Mouse (Mus musculus): ENCODE data around the gene Olfr1053. TPM values are rescaled to one million over a fixed set of nuclear protein-coding genes. Genes with fewer than 3 reads are reported as not detected.
"Not testable (repeated sequence)": the region's sequence is repeated elsewhere in the genome, so short reads cannot be mapped to it uniquely, and the experiment has no call there.

The Olfr1053 gene
- total RNA-seq (2015; ENCODE audit: low replicate concordance) (not detected in 2 replicates), total RNA-seq (2017; ENCODE audit: low replicate concordance) (not detected in 2 replicates)

DNA sequence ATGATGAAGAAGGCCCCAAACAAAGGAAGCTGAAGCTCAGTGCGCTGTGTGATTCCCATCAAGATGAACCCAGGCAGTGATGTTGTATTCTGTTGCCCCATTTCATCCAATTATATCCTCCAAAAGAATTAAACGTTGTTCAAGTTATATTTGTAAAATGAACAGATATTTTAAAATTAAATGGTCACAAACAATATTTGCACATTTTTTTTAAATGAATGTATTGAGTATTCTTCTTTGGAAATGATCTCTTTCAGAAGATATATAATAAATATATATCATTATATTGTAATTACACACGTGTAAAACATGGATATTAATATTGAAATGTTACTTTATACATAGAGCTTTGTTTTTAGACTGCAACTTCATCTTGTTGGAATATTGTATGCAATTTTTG, at the start of gene Olfr1053:
TSS of gene Olfr1053 (minus strand) at position 101 of the 400 bp plus-strand sequence.
- no peak for ATAC-seq (replicated peaks; ENCODE audit: low FRiP score, poor library complexity, severe bottlenecking)

GRCm38 (mm10) chr2:86362369-86362768, 47.3 kb upstream of the Olfr1053 start, which contains the start of gene Olfr1056:
TSS of gene Olfr1056 (minus strand) at chr2:86362469.
- no peak for ATAC-seq (replicated peaks; ENCODE audit: low FRiP score, poor library complexity, severe bottlenecking)

- not testable (repeated sequence) for ATAC-seq (replicated peaks; ENCODE audit: low FRiP score, poor library complexity, severe bottlenecking)
Measured at GRCm38 (mm10) chr2:86351751-86352150, 36.7 kb upstream of the Olfr1053 start.

DNA sequence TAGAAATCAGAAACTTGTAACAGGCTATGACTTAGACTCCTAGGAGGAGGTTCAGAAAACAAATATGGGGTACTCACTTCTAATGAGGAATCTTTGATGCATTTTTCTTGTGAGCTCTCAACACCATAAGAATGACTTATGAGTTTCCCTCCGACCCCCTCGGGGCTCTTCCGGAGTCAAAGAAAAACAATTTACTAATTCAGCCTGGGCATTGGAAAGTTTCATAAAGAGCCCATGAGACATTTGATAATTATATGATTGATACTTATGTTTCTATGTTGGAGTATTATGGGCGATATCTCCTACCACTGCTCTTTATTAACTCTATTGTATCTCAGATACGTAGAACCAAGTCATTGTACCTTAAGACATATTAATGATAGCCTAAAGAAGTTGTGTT, 35.1 kb upstream of the Olfr1053 start, which contains the start of gene Olfr1055:
TSS of gene Olfr1055 (minus strand) at position 101 of the 400 bp plus-strand sequence.
- ATAC-seq (replicated peaks; ENCODE audit: low FRiP score, poor library complexity, severe bottlenecking) = no peak

DNA sequence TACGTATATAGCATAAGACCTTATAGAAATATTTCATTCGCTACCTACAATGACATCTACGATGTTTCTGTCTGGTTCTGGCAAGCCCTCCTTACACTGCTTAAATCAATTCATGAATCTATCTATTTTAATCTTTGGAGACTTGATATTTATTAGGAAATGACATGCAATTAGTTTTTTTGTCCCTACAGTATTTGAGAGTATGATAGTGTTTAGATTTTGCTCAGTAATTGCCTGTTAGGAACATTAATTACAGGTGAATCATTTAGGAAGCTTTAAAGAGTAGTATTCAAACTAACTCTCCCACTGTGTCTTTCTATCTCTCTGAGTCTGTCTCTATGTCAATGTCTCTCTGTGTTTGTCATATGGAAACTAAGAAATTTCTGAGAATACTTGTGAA, 20.2 kb upstream of the Olfr1053 start, which contains the start of gene Olfr1054:
TSS of gene Olfr1054 (minus strand) at position 101 of the 400 bp plus-strand sequence.
- no peak for ATAC-seq (replicated peaks; ENCODE audit: low FRiP score, poor library complexity, severe bottlenecking)

DNA sequence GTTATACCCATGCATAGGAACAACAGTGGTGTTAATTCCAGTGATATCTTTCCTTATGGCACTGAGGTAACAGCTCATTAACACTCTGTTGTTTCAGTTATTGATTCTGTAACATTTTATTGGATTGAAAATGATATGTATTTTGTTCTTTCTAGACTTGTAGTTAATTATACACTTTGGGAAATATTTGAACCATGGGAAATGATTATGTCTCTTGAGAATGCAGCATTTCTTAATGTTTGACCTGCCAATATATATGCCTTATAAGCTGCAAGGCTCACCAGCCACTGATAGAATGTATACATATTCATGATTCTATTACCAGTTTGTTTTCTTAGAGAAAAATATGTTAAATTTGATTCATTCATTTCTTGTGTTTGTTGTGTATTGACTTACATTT, 22.9 kb downstream of the Olfr1053 start, which contains the start of gene Olfr1052:
TSS of gene Olfr1052 (plus strand) at position 301 of the 400 bp plus-strand sequence.
- ATAC-seq (replicated peaks; ENCODE audit: low FRiP score, poor library complexity, severe bottlenecking) = no peak

GRCm38 (mm10) chr2:86278988-86279387, 36.1 kb downstream of the Olfr1053 start, which contains the start of gene Olfr1051:
TSS of gene Olfr1051 (minus strand) at chr2:86279088.
- not testable (repeated sequence) for ATAC-seq (replicated peaks; ENCODE audit: low FRiP score, poor library complexity, severe bottlenecking)

Other genes with a start within 250 kb of the Olfr1053 start
- not detected in 2 replicates for gene Olfr1036, start 241.3 kb downstream of the Olfr1053 start, total RNA-seq (2015; ENCODE audit: low replicate concordance)
- not detected in 2 replicates for gene Olfr1036, start 241.3 kb downstream of the Olfr1053 start, total RNA-seq (2017; ENCODE audit: low replicate concordance)
- gene Olfr1037, start 227.9 kb downstream of the Olfr1053 start, total RNA-seq (2015; ENCODE audit: low replicate concordance) = not detected in 2 replicates
- gene Olfr1037, start 227.9 kb downstream of the Olfr1053 start, total RNA-seq (2017; ENCODE audit: low replicate concordance) = not detected in 2 replicates
- gene Olfr1039, start 179.4 kb downstream of the Olfr1053 start, total RNA-seq (2015; ENCODE audit: low replicate concordance) = not detected in 2 replicates
- not detected in 2 replicates for gene Olfr1039, start 179.4 kb downstream of the Olfr1053 start, total RNA-seq (2017; ENCODE audit: low replicate concordance)
- not detected in 2 replicates for gene Olfr1040, start 168.6 kb downstream of the Olfr1053 start, total RNA-seq (2015; ENCODE audit: low replicate concordance)
- gene Olfr1040, start 168.6 kb downstream of the Olfr1053 start, total RNA-seq (2017; ENCODE audit: low replicate concordance) = 2.2 TPM in 1 of 2 replicates, not detected in the other
- gene Olfr1042, start 153.4 kb downstream of the Olfr1053 start, total RNA-seq (2015; ENCODE audit: low replicate concordance) = not detected in 2 replicates
- not detected in 2 replicates for gene Olfr1042, start 153.4 kb downstream of the Olfr1053 start, total RNA-seq (2017; ENCODE audit: low replicate concordance)
- not detected in 2 replicates for gene Olfr1043, start 147.8 kb downstream of the Olfr1053 start, total RNA-seq (2015; ENCODE audit: low replicate concordance)
- not detected in 2 replicates for gene Olfr1043, start 147.8 kb downstream of the Olfr1053 start, total RNA-seq (2017; ENCODE audit: low replicate concordance)
- gene Olfr1044, start 137.5 kb downstream of the Olfr1053 start, total RNA-seq (2015; ENCODE audit: low replicate concordance) = not detected in 2 replicates
- 1.1 TPM in 1 of 2 replicates, not detected in the other for gene Olfr1044, start 137.5 kb downstream of the Olfr1053 start, total RNA-seq (2017; ENCODE audit: low replicate concordance)
- not detected in 2 replicates for gene Olfr52, start 129.6 kb downstream of the Olfr1053 start, total RNA-seq (2015; ENCODE audit: low replicate concordance)
- not detected in 2 replicates for gene Olfr52, start 129.6 kb downstream of the Olfr1053 start, total RNA-seq (2017; ENCODE audit: low replicate concordance)
- gene Olfr1045, start 112.3 kb downstream of the Olfr1053 start, total RNA-seq (2015; ENCODE audit: low replicate concordance) = not detected in 2 replicates
- not detected in 2 replicates for gene Olfr1045, start 112.3 kb downstream of the Olfr1053 start, total RNA-seq (2017; ENCODE audit: low replicate concordance)
- gene Olfr1046, start 96.0 kb downstream of the Olfr1053 start, total RNA-seq (2015; ENCODE audit: low replicate concordance) = not detected in 2 replicates
- gene Olfr1046, start 96.0 kb downstream of the Olfr1053 start, total RNA-seq (2017; ENCODE audit: low replicate concordance) = not detected in 2 replicates
- not detected in 2 replicates for gene Olfr1047, start 83.9 kb downstream of the Olfr1053 start, total RNA-seq (2015; ENCODE audit: low replicate concordance)
- not detected in 2 replicates for gene Olfr1047, start 83.9 kb downstream of the Olfr1053 start, total RNA-seq (2017; ENCODE audit: low replicate concordance)
- gene Olfr1048, start 75.0 kb downstream of the Olfr1053 start, total RNA-seq (2015; ENCODE audit: low replicate concordance) = not detected in 2 replicates
- not detected in 2 replicates for gene Olfr1048, start 75.0 kb downstream of the Olfr1053 start, total RNA-seq (2017; ENCODE audit: low replicate concordance)
- gene Olfr1049, start 57.0 kb downstream of the Olfr1053 start, total RNA-seq (2015; ENCODE audit: low replicate concordance) = not detected in 2 replicates
- not detected in 2 replicates for gene Olfr1049, start 57.0 kb downstream of the Olfr1053 start, total RNA-seq (2017; ENCODE audit: low replicate concordance)
- not detected in 2 replicates for gene Olfr1051, start 36.2 kb downstream of the Olfr1053 start, total RNA-seq (2015; ENCODE audit: low replicate concordance)
- gene Olfr1051, start 36.2 kb downstream of the Olfr1053 start, total RNA-seq (2017; ENCODE audit: low replicate concordance) = not detected in 2 replicates
- gene Olfr1052, start 22.8 kb downstream of the Olfr1053 start, total RNA-seq (2015; ENCODE audit: low replicate concordance) = not detected in 2 replicates
- 1.2 TPM in 1 of 2 replicates, not detected in the other for gene Olfr1052, start 22.8 kb downstream of the Olfr1053 start, total RNA-seq (2017; ENCODE audit: low replicate concordance)
- gene Olfr1054, start 20.1 kb upstream of the Olfr1053 start, total RNA-seq (2015; ENCODE audit: low replicate concordance) = not detected in 2 replicates
- not detected in 2 replicates for gene Olfr1054, start 20.1 kb upstream of the Olfr1053 start, total RNA-seq (2017; ENCODE audit: low replicate concordance)
- gene Olfr1055, start 35.0 kb upstream of the Olfr1053 start, total RNA-seq (2015; ENCODE audit: low replicate concordance) = not detected in 2 replicates
- not detected in 2 replicates for gene Olfr1055, start 35.0 kb upstream of the Olfr1053 start, total RNA-seq (2017; ENCODE audit: low replicate concordance)
- gene Olfr1056, start 47.2 kb upstream of the Olfr1053 start, total RNA-seq (2015; ENCODE audit: low replicate concordance) = not detected in 2 replicates
- gene Olfr1056, start 47.2 kb upstream of the Olfr1053 start, total RNA-seq (2017; ENCODE audit: low replicate concordance) = not detected in 2 replicates
- gene Olfr1057, start 63.1 kb upstream of the Olfr1053 start, total RNA-seq (2015; ENCODE audit: low replicate concordance) = not detected in 2 replicates
- gene Olfr1057, start 63.1 kb upstream of the Olfr1053 start, total RNA-seq (2017; ENCODE audit: low replicate concordance) = not detected in 2 replicates
- not detected in 2 replicates for gene Olfr1058, start 73.3 kb upstream of the Olfr1053 start, total RNA-seq (2015; ENCODE audit: low replicate concordance)
- gene Olfr1058, start 73.3 kb upstream of the Olfr1053 start, total RNA-seq (2017; ENCODE audit: low replicate concordance) = not detected in 2 replicates
- gene Olfr1061, start 98.8 kb upstream of the Olfr1053 start, total RNA-seq (2015; ENCODE audit: low replicate concordance) = not detected in 2 replicates
- not detected in 2 replicates for gene Olfr1061, start 98.8 kb upstream of the Olfr1053 start, total RNA-seq (2017; ENCODE audit: low replicate concordance)
- 0.42 TPM in 1 of 2 replicates, not detected in the other for gene Olfr1062, start 111.5 kb upstream of the Olfr1053 start, total RNA-seq (2015; ENCODE audit: low replicate concordance)
- gene Olfr1062, start 111.5 kb upstream of the Olfr1053 start, total RNA-seq (2017; ENCODE audit: low replicate concordance) = not detected in 2 replicates
- gene Olfr1065, start 135.3 kb upstream of the Olfr1053 start, total RNA-seq (2015; ENCODE audit: low replicate concordance) = not detected in 2 replicates
- not detected in 2 replicates for gene Olfr1065, start 135.3 kb upstream of the Olfr1053 start, total RNA-seq (2017; ENCODE audit: low replicate concordance)
- gene Olfr1066, start 141.0 kb upstream of the Olfr1053 start, total RNA-seq (2015; ENCODE audit: low replicate concordance) = not detected in 2 replicates
- not detected in 2 replicates for gene Olfr1066, start 141.0 kb upstream of the Olfr1053 start, total RNA-seq (2017; ENCODE audit: low replicate concordance)
- gene Olfr228, start 172.1 kb upstream of the Olfr1053 start, total RNA-seq (2015; ENCODE audit: low replicate concordance) = not detected in 2 replicates
- gene Olfr228, start 172.1 kb upstream of the Olfr1053 start, total RNA-seq (2017; ENCODE audit: low replicate concordance) = not detected in 2 replicates
- gene Olfr1076, start 193.2 kb upstream of the Olfr1053 start, total RNA-seq (2015; ENCODE audit: low replicate concordance) = not detected in 2 replicates
- gene Olfr1076, start 193.2 kb upstream of the Olfr1053 start, total RNA-seq (2017; ENCODE audit: low replicate concordance) = not detected in 2 replicates
- not detected in 2 replicates for gene Olfr1079, start 227.2 kb upstream of the Olfr1053 start, total RNA-seq (2015; ENCODE audit: low replicate concordance)
- gene Olfr1079, start 227.2 kb upstream of the Olfr1053 start, total RNA-seq (2017; ENCODE audit: low replicate concordance) = not detected in 2 replicates
- gene Olfr1080, start 243.0 kb upstream of the Olfr1053 start, total RNA-seq (2015; ENCODE audit: low replicate concordance) = not detected in 2 replicates
- gene Olfr1080, start 243.0 kb upstream of the Olfr1053 start, total RNA-seq (2017; ENCODE audit: low replicate concordance) = not detected in 2 replicates